Mouse (Mus musculus): Measurements from ENCODE around the gene Als2cr12. TPM values are rescaled to one million over a fixed set of nuclear protein-coding genes. Genes with fewer than 3 reads are reported as not detected.
A peak's percentile ranks its signal among the peaks of the same experiment; 100 is the strongest.
"Not testable (repeated sequence)": the region's sequence is repeated elsewhere in the genome, so short reads cannot be mapped to it uniquely, and the experiment has no call there.

Als2cr12 gene
- total RNA-seq, 2 experiments from 2014 or later: not detected

GRCm38 (mm10) chr1:58690006-58690744, 5.6 kb downstream of the Als2cr12 start:
- no peak for DNase-seq

- DNase-seq: no peak
Observed at GRCm38 (mm10) chr1:58689426-58689825, 6.4 kb downstream of the Als2cr12 start.

- not testable (repeated sequence) for DNase-seq
Observed at GRCm38 (mm10) chr1:58678412-58678811, 17.4 kb downstream of the Als2cr12 start.

GRCm38 (mm10) chr1:58677575-58677974, 18.2 kb downstream of the Als2cr12 start:
- DNase-seq: peak; percentile 14

- no peak for DNase-seq
Observed at GRCm38 (mm10) chr1:58675011-58675410, 20.8 kb downstream of the Als2cr12 start.

- DNase-seq: no peak
Observed at GRCm38 (mm10) chr1:58672116-58672515, 23.7 kb downstream of the Als2cr12 start.

GRCm38 (mm10) chr1:58669635-58670034, 26.2 kb downstream of the Als2cr12 start:
- not testable (repeated sequence) for DNase-seq

GRCm38 (mm10) chr1:58668191-58668590, 27.6 kb downstream of the Als2cr12 start:
- DNase-seq: no peak

GRCm38 (mm10) chr1:58663365-58663764, 32.4 kb downstream of the Als2cr12 start:
- DNase-seq: not testable (repeated sequence)

GRCm38 (mm10) chr1:58662671-58663070, 33.1 kb downstream of the Als2cr12 start:
- not testable (repeated sequence) for DNase-seq

- peak; percentile 64 for DNase-seq
Observed at GRCm38 (mm10) chr1:58652480-58653403, 43.0 kb downstream of the Als2cr12 start.

GRCm38 (mm10) chr1:58651571-58652456, 44.0 kb downstream of the Als2cr12 start:
- DNase-seq: not testable (repeated sequence)

GRCm38 (mm10) chr1:58628847-58629246, 66.9 kb downstream of the Als2cr12 start:
- not testable (repeated sequence) for DNase-seq

GRCm38 (mm10) chr1:58621996-58622748, 73.6 kb downstream of the Als2cr12 start:
- no peak for DNase-seq

- no peak for DNase-seq
Observed at GRCm38 (mm10) chr1:58621251-58621650, 74.5 kb downstream of the Als2cr12 start.

- DNase-seq: no peak
Observed at GRCm38 (mm10) chr1:58618766-58619165, 77.0 kb downstream of the Als2cr12 start.

- DNase-seq: no peak
Observed at GRCm38 (mm10) chr1:58617978-58618668, 77.7 kb downstream of the Als2cr12 start.

- no peak for DNase-seq
Observed at GRCm38 (mm10) chr1:58617076-58617475, 78.7 kb downstream of the Als2cr12 start.

GRCm38 (mm10) chr1:58616176-58616575, 79.6 kb downstream of the Als2cr12 start:
- no peak for DNase-seq

- DNase-seq: no peak
Observed at GRCm38 (mm10) chr1:58615146-58615545, 80.6 kb downstream of the Als2cr12 start.

- DNase-seq: no peak
Observed at GRCm38 (mm10) chr1:58614424-58614823, 81.4 kb downstream of the Als2cr12 start.

Measured in gastrocnemius, postnatal 10 days (tissue).